Mouse (Mus musculus) lung, postnatal 25 days (tissue): ENCODE measurements around the gene Hcst.

Source experiments
- DNase-seq: peaks from one replicate; pipeline ENCODE4 v3.0.0; 2022; ENCODE audit warnings: low spot score

The Hcst gene

GRCm38 (mm10) chr7:30373501-30373962 lies 46.1 kb downstream of the Hcst start:
- DNase-seq, result peak; percentile 96
